Mouse (Mus musculus): ENCODE data around the gene Casp2. TPM values are rescaled to one million over a fixed set of nuclear protein-coding genes. Genes with fewer than 3 reads are reported as not detected.

The Casp2 gene
- polyA plus RNA-seq, 1 experiment from 2014 or later, result 91.8 TPM

GRCm38 (mm10) chr6:42251791-42252190 lies 13.0 kb upstream of the Casp2 start:
- Histone ChIP-seq H3K27ac (no peak overlapping the region), H3K27me3 (ENCODE audit: low read depth, poor library complexity, severe bottlenecking) (peaks cover 8% of the 10 kb centered on the region), H3K4me3 (no peak overlapping the region), H3K9me3 (replicated peaks) (no peaks in the 10 kb centered on the region), H3K4me1 (no peaks in the 10 kb centered on the region), H3K36me3 (no peaks in the 10 kb centered on the region)
- WGBS, result 88% methylated on average over 4 of the region's 4 CpGs
- no peak for DNase-seq (ENCODE audit: low spot score)

- H3K36me3 ChIP-seq, result no peaks in the 10 kb centered on the region
- WGBS, result 90% methylated on average over 2 of the region's 2 CpGs
- no peak for DNase-seq (ENCODE audit: low spot score)
Measured at GRCm38 (mm10) chr6:42253103-42253502, 11.7 kb upstream of the Casp2 start.

GRCm38 (mm10) chr6:42257303-42257863 lies 7.4 kb upstream of the Casp2 start:
- Histone ChIP-seq H3K27ac (no peak overlapping the region), H3K4me3 (no peak overlapping the region), H3K27me3 (ENCODE audit: low read depth, poor library complexity, severe bottlenecking) (peaks cover 14% of the 10 kb centered on the region; the same call in 1 of the 2 replicates), H3K9me3 (replicated peaks) (no peaks in the 10 kb centered on the region), H3K4me1 (peaks cover 8% of the 10 kb centered on the region), H3K36me3 (no peaks in the 10 kb centered on the region)
- WGBS, result 19% methylated on average over 11 of the region's 11 CpGs
- DNase-seq (ENCODE audit: low spot score), result peak; percentile 53

More at GRCm38 (mm10) chr6:42253103-42253502, 11.7 kb upstream of the Casp2 start:
- H3K27me3 ChIP-seq (ENCODE audit: low read depth, poor library complexity, severe bottlenecking), result no peaks in the 10 kb centered on the region
- no peaks in the 10 kb centered on the region for H3K4me1 ChIP-seq
- H3K9me3 ChIP-seq (replicated peaks), result no peaks in the 10 kb centered on the region
- H3K27ac ChIP-seq, result no peak overlapping the region
- H3K4me3 ChIP-seq, result no peak overlapping the region

- no peak overlapping the region for H3K27ac ChIP-seq
- peaks cover 18% of the 10 kb centered on the region; the same call in 1 of the 2 replicates for H3K27me3 ChIP-seq (ENCODE audit: low read depth, poor library complexity, severe bottlenecking)
- H3K4me3 ChIP-seq, result no peak overlapping the region
- no peaks in the 10 kb centered on the region for H3K9me3 ChIP-seq (replicated peaks)
- 70% methylated on average over 6 of the region's 6 CpGs for WGBS
- no peak for DNase-seq (ENCODE audit: low spot score)
- H3K36me3 ChIP-seq, result no peaks in the 10 kb centered on the region
- H3K4me1 ChIP-seq, result peaks cover 8% of the 10 kb centered on the region
Measured at GRCm38 (mm10) chr6:42260430-42260829, 4.4 kb upstream of the Casp2 start.

- WGBS, result 14% methylated on average over 20 of the region's 20 CpGs
- H3K27ac ChIP-seq, result no peak within 1 kb of the TSS
- peaks cover 18% of the 10 kb centered on the region; the same call in 1 of the 2 replicates for H3K27me3 ChIP-seq (ENCODE audit: low read depth, poor library complexity, severe bottlenecking)
- DNase-seq (ENCODE audit: low spot score), result no peak
- no peaks in the 10 kb centered on the region for H3K36me3 ChIP-seq
- H3K4me1 ChIP-seq, result peaks cover 12% of the 10 kb centered on the region
- no peaks in the 10 kb centered on the region for H3K9me3 ChIP-seq (replicated peaks)
- peak within 1 kb of the TSS; percentile 37 for H3K4me3 ChIP-seq
Measured at GRCm38 (mm10) chr6:42261524-42262170, 3.1 kb upstream of the Casp2 start, which contains the start of gene Tmem139. Gene Tmem139, plus strand, starts transcription at chr6:42261970.

- Histone ChIP-seq H3K4me1 (peaks cover 13% of the 10 kb centered on the region), H3K27ac (peak overlapping the region; percentile 97), H3K4me3 (peak overlapping the region; percentile 75), H3K27me3 (ENCODE audit: low read depth, poor library complexity, severe bottlenecking) (peaks cover 18% of the 10 kb centered on the region; the same call in 1 of the 2 replicates), H3K9me3 (replicated peaks) (no peaks in the 10 kb centered on the region), H3K36me3 (peaks cover 38% of the 10 kb centered on the region)
- peak; percentile 56 for DNase-seq (ENCODE audit: low spot score)
- WGBS, result under 1% methylated on average over 21 of the region's 21 CpGs
Measured at GRCm38 (mm10) chr6:42265391-42266330, 876 bp downstream of the Casp2 start.

GRCm38 (mm10) chr6:42270817-42271216 lies 6.0 kb downstream of the Casp2 start:
- Histone ChIP-seq H3K27ac (no peak overlapping the region), H3K4me3 (no peak overlapping the region), H3K27me3 (ENCODE audit: low read depth, poor library complexity, severe bottlenecking) (no peaks in the 10 kb centered on the region), H3K9me3 (replicated peaks) (no peaks in the 10 kb centered on the region), H3K36me3 (peaks cover 89% of the 10 kb centered on the region), H3K4me1 (peaks cover 5% of the 10 kb centered on the region)
- no peak for DNase-seq (ENCODE audit: low spot score)

GRCm38 (mm10) chr6:42276151-42276550 lies 11.4 kb downstream of the Casp2 start:
- H3K4me3 ChIP-seq, result no peak overlapping the region

GRCm38 (mm10) chr6:42282865-42283528 lies 18.2 kb downstream of the Casp2 start:
- no peak overlapping the region for H3K4me3 ChIP-seq
- H3K9me3 ChIP-seq (replicated peaks), result no peaks in the 10 kb centered on the region
- H3K4me1 ChIP-seq, result no peaks in the 10 kb centered on the region
- no peak for DNase-seq (ENCODE audit: low spot score)
- H3K27ac ChIP-seq, result no peak overlapping the region
- peaks cover 87% of the 10 kb centered on the region for H3K36me3 ChIP-seq
- WGBS, result 71% methylated on average over 5 of the region's 5 CpGs
- H3K27me3 ChIP-seq (ENCODE audit: low read depth, poor library complexity, severe bottlenecking), result no peaks in the 10 kb centered on the region

More at GRCm38 (mm10) chr6:42276151-42276550, 11.4 kb downstream of the Casp2 start:
- no peak for DNase-seq (ENCODE audit: low spot score)
- H3K36me3 ChIP-seq, result peaks cover 100% of the 10 kb centered on the region
- no peaks in the 10 kb centered on the region for H3K9me3 ChIP-seq (replicated peaks)
- H3K4me1 ChIP-seq, result no peaks in the 10 kb centered on the region
- H3K27me3 ChIP-seq (ENCODE audit: low read depth, poor library complexity, severe bottlenecking), result no peaks in the 10 kb centered on the region
- WGBS, result 90% methylated on average over 2 of the region's 2 CpGs
- no peak overlapping the region for H3K27ac ChIP-seq

- Histone ChIP-seq H3K27me3 (ENCODE audit: low read depth, poor library complexity, severe bottlenecking) (no peaks in the 10 kb centered on the region), H3K9me3 (replicated peaks) (no peaks in the 10 kb centered on the region), H3K4me3 (no peak within 1 kb of the TSS), H3K27ac (no peak within 1 kb of the TSS), H3K4me1 (no peaks in the 10 kb centered on the region), H3K36me3 (peaks cover 66% of the 10 kb centered on the region)
- no peak for DNase-seq (ENCODE audit: low spot score)
- 80% methylated on average over 4 of the region's 5 CpGs for WGBS
Measured at GRCm38 (mm10) chr6:42286448-42286847, 21.7 kb downstream of the Casp2 start, which contains the start of gene Clcn1. Gene Clcn1, plus strand, starts transcription at chr6:42286685.

- peaks cover 60% of the 10 kb centered on the region for H3K36me3 ChIP-seq
- H3K4me3 ChIP-seq, result no peak overlapping the region
- no peaks in the 10 kb centered on the region for H3K4me1 ChIP-seq
- H3K9me3 ChIP-seq (replicated peaks), result no peaks in the 10 kb centered on the region
- H3K27ac ChIP-seq, result no peak overlapping the region
- DNase-seq (ENCODE audit: low spot score), result no peak
- H3K27me3 ChIP-seq (ENCODE audit: low read depth, poor library complexity, severe bottlenecking), result no peaks in the 10 kb centered on the region
Measured at GRCm38 (mm10) chr6:42287562-42287961, 22.8 kb downstream of the Casp2 start.

- Histone ChIP-seq H3K27me3 (ENCODE audit: low read depth, poor library complexity, severe bottlenecking) (no peaks in the 10 kb centered on the region), H3K27ac (no peak overlapping the region), H3K4me1 (no peaks in the 10 kb centered on the region), H3K9me3 (replicated peaks) (no peaks in the 10 kb centered on the region), H3K36me3 (peaks cover 38% of the 10 kb centered on the region), H3K4me3 (no peak overlapping the region)
- WGBS, result 90% methylated on average over 6 of the region's 6 CpGs
- DNase-seq (ENCODE audit: low spot score), result no peak
Measured at GRCm38 (mm10) chr6:42293327-42293726, 28.5 kb downstream of the Casp2 start.

All from limb, embryonic 10.5 days (tissue).